Mouse (Mus musculus): ENCODE results near the gene Gm5678.

The Gm5678 gene

GRCm38 (mm10) chr16:93627761-93628400 lies at the start of gene Gm5678:
TSS of gene Gm5678 (plus strand) at chr16:93628097.
- no peak for DNase-seq (ENCODE audit: low read depth)

- peak; percentile 54 for DNase-seq (ENCODE audit: low read depth)
Observed at GRCm38 (mm10) chr16:93578346-93579005, 49.4 kb upstream of the Gm5678 start.

- DNase-seq (ENCODE audit: low read depth): no peak
Observed at GRCm38 (mm10) chr16:93581125-93581524, 46.8 kb upstream of the Gm5678 start.

GRCm38 (mm10) chr16:93584976-93585702 lies 42.8 kb upstream of the Gm5678 start:
- no peak for DNase-seq (ENCODE audit: low read depth)

- DNase-seq (ENCODE audit: low read depth): no peak
Observed at GRCm38 (mm10) chr16:93585703-93586205, 42.1 kb upstream of the Gm5678 start.

GRCm38 (mm10) chr16:93586382-93586781 lies 41.5 kb upstream of the Gm5678 start:
- no peak for DNase-seq (ENCODE audit: low read depth)

- no peak for DNase-seq (ENCODE audit: low read depth)
Observed at GRCm38 (mm10) chr16:93588281-93588680, 39.6 kb upstream of the Gm5678 start.

- DNase-seq (ENCODE audit: low read depth): no peak
Observed at GRCm38 (mm10) chr16:93590915-93591314, 37.0 kb upstream of the Gm5678 start.

- DNase-seq (ENCODE audit: low read depth): no peak
Observed at GRCm38 (mm10) chr16:93591450-93592430, 36.2 kb upstream of the Gm5678 start.

GRCm38 (mm10) chr16:93592711-93593110 lies 35.2 kb upstream of the Gm5678 start:
- no peak for DNase-seq (ENCODE audit: low read depth)

- no peak for DNase-seq (ENCODE audit: low read depth)
Observed at GRCm38 (mm10) chr16:93593406-93593805, 34.5 kb upstream of the Gm5678 start.

GRCm38 (mm10) chr16:93594448-93594847 lies 33.4 kb upstream of the Gm5678 start:
- no peak for DNase-seq (ENCODE audit: low read depth)

GRCm38 (mm10) chr16:93595766-93596165 lies 32.1 kb upstream of the Gm5678 start:
- DNase-seq (ENCODE audit: low read depth): no peak

GRCm38 (mm10) chr16:93596807-93597206 lies 31.1 kb upstream of the Gm5678 start:
- DNase-seq (ENCODE audit: low read depth): no peak

GRCm38 (mm10) chr16:93597551-93597950 lies 30.3 kb upstream of the Gm5678 start:
- no peak for DNase-seq (ENCODE audit: low read depth)

- no peak for DNase-seq (ENCODE audit: low read depth)
Observed at GRCm38 (mm10) chr16:93599461-93599860, 28.4 kb upstream of the Gm5678 start.

GRCm38 (mm10) chr16:93603439-93604212 lies 24.3 kb upstream of the Gm5678 start, which contains the start of gene Setd4:
TSS of gene Setd4 (minus strand) at chr16:93604063.
- peak; percentile 90 for DNase-seq (ENCODE audit: low read depth)

- no peak for DNase-seq (ENCODE audit: low read depth)
Observed at GRCm38 (mm10) chr16:93604481-93604969, 23.4 kb upstream of the Gm5678 start.

- no peak for DNase-seq (ENCODE audit: low read depth)
Observed at GRCm38 (mm10) chr16:93605553-93605952, 22.3 kb upstream of the Gm5678 start, which contains the start of gene Cbr1. TSS of gene Cbr1 (plus strand) at chr16:93605853.

GRCm38 (mm10) chr16:93606146-93606545 lies 21.8 kb upstream of the Gm5678 start:
- no peak for DNase-seq (ENCODE audit: low read depth)

Data from fibroblast of lung, adult 2 months (primary cell).